Mouse (Mus musculus): Measurements from ENCODE around the gene Kdm2a.

DNA sequence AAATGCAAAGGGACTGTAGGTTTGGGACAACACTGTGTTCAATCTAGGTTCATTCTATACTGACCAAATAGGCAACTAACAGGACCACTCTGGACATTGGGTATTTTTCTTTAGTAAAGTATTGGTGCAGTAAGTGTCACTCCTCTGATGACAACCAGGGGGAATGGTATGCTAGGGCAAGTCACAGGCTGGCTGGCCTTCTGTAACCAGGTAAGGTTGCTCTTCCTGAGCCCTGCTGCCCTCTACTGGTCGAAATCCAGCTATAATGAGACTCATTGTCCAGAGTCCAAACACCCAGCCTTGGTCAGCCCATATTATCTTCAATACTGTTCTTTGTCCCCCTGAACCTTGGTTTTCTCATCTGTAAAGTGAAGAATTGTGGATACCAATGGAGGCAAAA is 19.1 kb upstream of the Kdm2a start:
- TF ChIP-seq CTCF (IDR thresholded peaks at IDR 0.05): peak; percentile 88
- TF ChIP-seq EP300 (IDR thresholded peaks at IDR 0.05): no peak

Measured in lung, postnatal 0 days (tissue).